In the genomic region with DNA sequence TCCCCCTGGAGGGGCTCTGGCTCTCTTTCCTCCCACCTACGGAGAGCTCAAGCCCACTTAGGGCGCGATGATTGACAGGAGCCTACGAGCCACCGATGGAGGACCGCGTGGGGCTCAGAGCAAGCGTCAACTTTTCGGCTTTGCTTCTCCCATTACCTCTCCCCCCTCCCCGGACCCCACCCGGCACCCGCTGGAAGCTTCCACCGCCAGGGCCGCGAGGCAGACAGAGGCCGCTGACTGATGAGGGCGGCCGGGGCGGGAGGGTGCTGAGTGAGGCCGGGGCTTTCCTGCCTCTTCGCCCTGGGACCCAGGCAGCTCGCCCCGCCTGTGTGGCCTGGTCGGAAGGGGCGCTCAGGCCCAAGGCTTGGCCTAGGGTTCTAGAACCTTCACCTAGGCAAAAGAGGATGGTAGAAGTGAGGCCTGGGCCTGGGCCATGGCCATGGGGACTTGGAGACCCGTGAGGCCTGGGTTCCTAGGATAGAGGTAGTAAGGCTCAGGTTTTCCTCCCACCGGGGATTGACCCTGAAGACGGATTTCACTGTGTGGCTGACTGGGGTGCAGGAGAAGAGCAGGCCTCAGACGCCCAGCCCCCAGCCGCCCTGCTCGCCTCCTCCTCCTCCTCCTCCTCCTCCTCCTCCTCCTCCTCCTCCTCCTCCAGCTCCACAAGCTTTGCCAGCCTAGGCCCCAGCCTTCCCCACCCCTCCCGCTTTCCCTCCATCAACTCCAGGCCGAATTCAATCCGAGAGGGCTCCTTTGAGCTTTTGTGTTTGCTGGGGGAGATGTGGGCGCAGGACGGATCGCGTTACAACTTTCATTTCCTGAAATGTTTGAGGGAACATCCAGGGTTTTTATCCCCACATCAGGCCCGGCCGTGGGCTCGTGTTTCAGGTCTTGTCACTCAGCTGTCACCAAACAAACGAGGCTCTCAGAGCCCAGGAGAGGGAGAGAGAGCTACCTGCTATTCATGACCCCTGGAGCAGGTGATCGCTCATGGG, we compare ENCODE assay signal across 8 mouse cellular contexts. TPM values are rescaled to one million over a fixed set of nuclear protein-coding genes. Genes with fewer than 3 reads are reported as not detected.
DNase-seq lines count a peak whose midpoint lies in the region; ATAC-seq and TF ChIP-seq lines count a peak whose summit lies in the region.

No protein-coding gene starts in this region.

- H3K27me3 ChIP-seq in kidney, postnatal 0 days (ENCODE audit: insufficient read depth, low read length) = peaks cover 70% of the 10 kb centered on the region
- H3K27me3 ChIP-seq in forebrain, embryonic 14.5 days (replicated peaks; ENCODE audit: control insufficient read depth, insufficient read depth, low read length) = peaks cover 70% of the 10 kb centered on the region
- peaks cover 45% of the 10 kb centered on the region for H3K27me3 ChIP-seq in limb, embryonic 15.5 days

- TF ChIP-seq CTCF in kidney, postnatal 0 days (IDR thresholded peaks at IDR 0.05; ENCODE audit: low read depth) = no peak

- H3K4me2 ChIP-seq in kidney, postnatal 0 days (ENCODE audit: low read length) = peak overlapping the region; percentile 32
- H3K4me2 ChIP-seq in forebrain, embryonic 14.5 days (ENCODE audit: low read length) = no peak overlapping the region
- H3K4me2 ChIP-seq in limb, embryonic 15.5 days = peak overlapping the region; percentile 45

- intact Hi-C loops in left cerebral cortex, postnatal 36 days (cut with DNase I) = loop anchor here (5.0 kb wide), 1 partner anchor 183 kb away; no protein-coding TSS in a partner anchor

- H3K4me1 ChIP-seq in kidney, postnatal 0 days (replicated peaks; ENCODE audit: insufficient read depth, low read length) = 0 out of 2 replicates have a peak, but pooled peaks cover 4% of the 10 kb centered on the region
- no peaks in the 10 kb centered on the region for H3K4me1 ChIP-seq in forebrain, embryonic 14.5 days (ENCODE audit: control insufficient read depth, insufficient read depth, low read length)
- H3K4me1 ChIP-seq in limb, embryonic 15.5 days = peaks cover 23% of the 10 kb centered on the region

- WGBS in kidney, postnatal 0 days = 8% methylated on average over 40 of the region's 43 CpGs
- 2% methylated on average over 37 of the region's 43 CpGs for WGBS in forebrain, embryonic 14.5 days
- WGBS in limb, embryonic 15.5 days = 7% methylated on average over 42 of the region's 43 CpGs

- no peak overlapping the region for H3K27ac ChIP-seq in kidney, postnatal 0 days
- H3K27ac ChIP-seq in forebrain, embryonic 14.5 days (ENCODE audit: low read depth, low read length) = no peak overlapping the region
- H3K27ac ChIP-seq in limb, embryonic 15.5 days = peak overlapping the region; percentile 51; the same call in 1 of the 2 replicates

- ATAC-seq in kidney, postnatal 0 days (replicated peaks; ENCODE audit: low FRiP score, low read depth) = peak; percentile 29; the same call in 1 of the 2 replicates
- ATAC-seq in forebrain, embryonic 14.5 days = no peak
- 0 out of 2 replicates have a peak, but pooled peaks have one; percentile 64 for ATAC-seq in limb, embryonic 15.5 days (ENCODE audit: insufficient number of reproducible peaks, low FRiP score, low TSS enrichment, low read depth)

- H3K9ac ChIP-seq in kidney, postnatal 0 days (ENCODE audit: low read depth, low read length) = no peak overlapping the region
- H3K9ac ChIP-seq in forebrain, embryonic 14.5 days (ENCODE audit: low read length) = no peak overlapping the region
- H3K9ac ChIP-seq in limb, embryonic 15.5 days = no peak overlapping the region

- no peak overlapping the region for H3K4me3 ChIP-seq in kidney, postnatal 0 days (replicated peaks; ENCODE audit: low read depth, low read length)
- 0 out of 2 replicates have a peak overlapping the region, but pooled peaks have one; percentile 1 for H3K4me3 ChIP-seq in forebrain, embryonic 14.5 days (ENCODE audit: low read depth, low read length)
- peak overlapping the region; percentile 24 for H3K4me3 ChIP-seq in limb, embryonic 15.5 days

- H3K9me3 ChIP-seq in kidney, postnatal 0 days (replicated peaks; ENCODE audit: low read length) = no peaks in the 10 kb centered on the region
- no peaks in the 10 kb centered on the region for H3K9me3 ChIP-seq in forebrain, embryonic 14.5 days (replicated peaks; ENCODE audit: control insufficient read depth, low read length)
- no peaks in the 10 kb centered on the region for H3K9me3 ChIP-seq in limb, embryonic 15.5 days

- H3K36me3 ChIP-seq in kidney, postnatal 0 days (ENCODE audit: insufficient read depth, low read length) = no peaks in the 10 kb centered on the region
- H3K36me3 ChIP-seq in forebrain, embryonic 14.5 days (ENCODE audit: control insufficient read depth, insufficient read depth, low read length) = no peaks in the 10 kb centered on the region
- no peaks in the 10 kb centered on the region for H3K36me3 ChIP-seq in limb, embryonic 15.5 days

- DNase-seq in kidney, postnatal 0 days (ENCODE audit: low spot score) = no peak
- DNase-seq in kidney, postnatal 25 days = no peak
- DNase-seq in embryo, embryonic 10 days (ENCODE audit: low spot score) = peak; percentile 74
- DNase-seq in forebrain, embryonic 14.5 days (ENCODE audit: low spot score) = no peak
- DNase-seq in cerebellum, adult 9-10 months = no peak
- DNase-seq in left cerebral cortex, postnatal 36 days (ENCODE audit: low spot score in 2 of 2) = no peak
- no peak for DNase-seq in frontal cortex, adult 2 months (ENCODE audit: extremely low spot score in 1 of 2, low spot score in 1 of 2)

RNA-seq across cellular contexts. Expression of a gene that starts 18.5 kb away (rescaled TPM):
- 0.26 and 0.46 TPM in 2 replicates for polyA plus RNA-seq in kidney, postnatal 0 days (2015; fragmentation: Nextera tagmentation; extraction: Ambion mirVana)
- 0.36 and 0.52 TPM in 2 replicates for polyA plus RNA-seq in forebrain, embryonic 14.5 days (2014; fragmentation: Nextera tagmentation; extraction: Ambion mirVana)
- 28.2 and 34.3 TPM in 2 replicates for polyA plus RNA-seq in limb, embryonic 15.5 days (2015; fragmentation: Nextera tagmentation; extraction: Ambion mirVana)
- total RNA-seq in left cerebral cortex, postnatal 36 days (2021) = under 1 TPM; 0.35 to 0.86 TPM
- polyA plus RNA-seq in frontal cortex, adult 2 months (2012; rRNA removed) = 0.16 and 0.34 TPM in 2 replicates

Comparison
In these comparisons a context has a peak if more than half of its experiments do, and no peak if none do; other contexts are left out.
1. RNA of a gene that starts 18.5 kb away (polyA plus RNA-seq): 28.2 to 34.3 TPM in limb, embryonic 15.5 days; 0.36 to 0.52 TPM in forebrain, embryonic 14.5 days, 0.26 to 0.46 TPM in kidney, postnatal 0 days and 0.16 to 0.34 TPM in frontal cortex, adult 2 months; every median in the first group is over 10 times any median in the second.